Mouse (Mus musculus) spleen, adult 2 months (tissue): ENCODE data around the gene H2-M5. TPM values are rescaled to one million over a fixed set of nuclear protein-coding genes. Genes with fewer than 3 reads are reported as not detected.

Experiments used
- DNase-seq, 2 experiments: peaks; one replicate each; pipeline versions ENCODE4 v3.0.0 to v3.0.0-alpha.2; 2012 to 2021; ENCODE audit warnings: low spot score in 2 of 2, low read depth in 1 of 2
- H3K27ac ChIP-seq: fragments of 200-500 bp; 2 replicates; pipeline ENCODE4 v1.5.1; 2012; ENCODE audit warnings: low read length, inconsistent platforms; ENCODE audit not compliant: insufficient read depth
- H3K27me3 ChIP-seq: fragments of 200-500 bp; 2 replicates; pipeline ENCODE4 v1.6.1; 2012; ENCODE audit warnings: mild to moderate bottlenecking, moderate library complexity, low read length, inconsistent platforms; ENCODE audit not compliant: control insufficient read depth, insufficient read depth
- H3K36me3 ChIP-seq: fragments of 200-500 bp; 2 replicates; pipeline ENCODE4 v1.6.1; 2012; ENCODE audit warnings: mild to moderate bottlenecking, low read length, inconsistent platforms; ENCODE audit not compliant: control insufficient read depth, insufficient read depth
- H3K4me1 ChIP-seq: fragments of 200-500 bp; 2 replicates; pipeline ENCODE4 v1.6.1; 2011; ENCODE audit warnings: inconsistent platforms; ENCODE audit not compliant: control insufficient read depth, insufficient read depth, insufficient read length
- H3K4me3 ChIP-seq: fragments of 200-500 bp; 2 replicates; pipeline ENCODE4 v1.5.1; 2011; ENCODE audit warnings: mild to moderate bottlenecking, inconsistent platforms; ENCODE audit not compliant: insufficient read depth, insufficient read length; ENCODE audit errors: extremely low read depth
- CTCF ChIP-seq: fragments of 200-500 bp; IDR thresholded peaks from 2 replicates; pipeline ENCODE4 v1.5.1; 2011; ENCODE audit warnings: mild to moderate bottlenecking, inconsistent platforms; ENCODE audit not compliant: insufficient read depth, insufficient read length, insufficient replicate concordance; ENCODE audit errors: extremely low read depth
- POLR2A ChIP-seq: fragments of 200-500 bp; IDR thresholded peaks from 2 replicates; pipeline ENCODE4 v1.6.1; 2011; ENCODE audit warnings: low read depth, low read length, inconsistent platforms
- WGBS: fragments of 180-500 bp; shearing (Covaris S2); methylation state at CpG from one replicate; pipeline ENCODE4 v1.1.7; 2018; 5-methylcytosine and 5-hydroxymethylcytosine counted together
- polyA plus RNA-seq: library from polyadenylated mRNA; depleted of rRNA; stranded (reverse); fragments of >200 nt; gene quantifications from 2 replicates; pipeline ENCODE4 v1.2.3, GENCODE M21; 2012

H2-M5 gene
- polyA plus RNA-seq, 1 experiment = 0.48 TPM

- no peak for DNase-seq
- Histone ChIP-seq H3K36me3 (no peaks in the 10 kb centered on the region), H3K27me3 (peaks cover 5% of the 10 kb centered on the region; the same call in 1 of the 2 replicates), H3K27ac (no peak overlapping the region), H3K4me3 (peak overlapping the region; percentile 25), H3K4me1 (peaks cover 2% of the 10 kb centered on the region)
- TF ChIP-seq CTCF = no peak
- no peak for TF ChIP-seq POLR2A
- 6% methylated on average over 49 of the region's 49 CpGs for WGBS
These were observed 13.3 kb upstream of the H2-M5 start for GRCm38 (mm10) chr17:37002364-37003330.

GRCm38 (mm10) chr17:37000863-37001262, 11.5 kb upstream of the H2-M5 start, which contains the start of gene Zfp57:
TSS of gene Zfp57 (plus strand) at chr17:37001163.
- Histone ChIP-seq H3K27me3 (peaks cover 5% of the 10 kb centered on the region; the same call in 1 of the 2 replicates), H3K27ac (no peak within 1 kb of the TSS), H3K4me1 (peaks cover 2% of the 10 kb centered on the region), H3K4me3 (no peak within 1 kb of the TSS), H3K36me3 (no peaks in the 10 kb centered on the region)
- 91% methylated on average over 7 of the region's 7 CpGs for WGBS
- no peak for DNase-seq
- TF ChIP-seq POLR2A = no peak
- no peak for TF ChIP-seq CTCF

- 85% methylated on average over 2 of the region's 2 CpGs for WGBS
- Histone ChIP-seq H3K27ac (no peak overlapping the region), H3K4me1 (peaks cover 2% of the 10 kb centered on the region), H3K4me3 (no peak overlapping the region), H3K36me3 (no peaks in the 10 kb centered on the region), H3K27me3 (peaks cover 5% of the 10 kb centered on the region; the same call in 1 of the 2 replicates)
- TF ChIP-seq POLR2A (no peak), CTCF (no peak)
- no peak for DNase-seq
These were observed 9.1 kb upstream of the H2-M5 start for GRCm38 (mm10) chr17:36998477-36998876.

GRCm38 (mm10) chr17:36997033-36997735, 7.8 kb upstream of the H2-M5 start:
- Histone ChIP-seq H3K4me1 (peaks cover 1% of the 10 kb centered on the region; the same call in 1 of the 2 replicates), H3K4me3 (no peak overlapping the region), H3K27me3 (no peaks in the 10 kb centered on the region), H3K36me3 (no peaks in the 10 kb centered on the region), H3K27ac (no peak overlapping the region)
- TF ChIP-seq CTCF (peak; percentile 70; the same call in 1 of the 2 replicates), POLR2A (no peak)
- DNase-seq = peak in 1 of 2 experiments; percentile 41
- WGBS = 32% methylated on average over 7 of the region's 7 CpGs

- 84% methylated on average over 3 of the region's 3 CpGs for WGBS
- no peaks in the 10 kb centered on the region for H3K36me3 ChIP-seq
- H3K4me3 ChIP-seq = no peak overlapping the region
- H3K27me3 ChIP-seq = no peaks in the 10 kb centered on the region
- no peak overlapping the region for H3K27ac ChIP-seq
- TF ChIP-seq POLR2A (no peak), CTCF (no peak)
- H3K4me1 ChIP-seq = peaks cover 2% of the 10 kb centered on the region; the same call in 1 of the 2 replicates
- no peak for DNase-seq
These were observed 6.1 kb upstream of the H2-M5 start for GRCm38 (mm10) chr17:36995448-36995847.

GRCm38 (mm10) chr17:36994528-36994927, 5.2 kb upstream of the H2-M5 start:
- Histone ChIP-seq H3K36me3 (no peaks in the 10 kb centered on the region), H3K27ac (no peak overlapping the region), H3K4me3 (no peak overlapping the region), H3K4me1 (peaks cover 2% of the 10 kb centered on the region; the same call in 1 of the 2 replicates), H3K27me3 (no peaks in the 10 kb centered on the region)
- no peak for DNase-seq
- 76% methylated on average over 2 of the region's 2 CpGs for WGBS
- TF ChIP-seq CTCF = no peak
- no peak for TF ChIP-seq POLR2A
